Mouse (Mus musculus) left cerebral cortex, adult 9 months (tissue): Measurements from ENCODE around the gene Acaa1b.

Source experiments
- DNase-seq, 2 experiments: peaks; one replicate each; pipeline ENCODE4 v3.0.0; 2022; ENCODE audit warnings: low spot score in 2 of 2

Gene Acaa1b

GRCm38 (mm10) chr9:119144696-119145095 lies 12.2 kb downstream of the Acaa1b start:
- DNase-seq, result no peak

- no peak for DNase-seq
These were observed 13.5 kb downstream of the Acaa1b start for GRCm38 (mm10) chr9:119143372-119143771.

GRCm38 (mm10) chr9:119142066-119142465 lies 14.8 kb downstream of the Acaa1b start:
- no peak for DNase-seq

GRCm38 (mm10) chr9:119138836-119139235 lies 18.1 kb downstream of the Acaa1b start:
- DNase-seq, result no peak

GRCm38 (mm10) chr9:119130692-119131091 lies 26.2 kb downstream of the Acaa1b start:
- DNase-seq, result no peak

- DNase-seq, result no peak
These were observed 28.3 kb downstream of the Acaa1b start for GRCm38 (mm10) chr9:119128436-119129181.

GRCm38 (mm10) chr9:119122596-119123369 lies 34.1 kb downstream of the Acaa1b start:
- no peak for DNase-seq

- no peak for DNase-seq
These were observed 36.7 kb downstream of the Acaa1b start for GRCm38 (mm10) chr9:119120168-119120560.

GRCm38 (mm10) chr9:119119409-119120167 lies 37.3 kb downstream of the Acaa1b start:
- DNase-seq, result no peak

- DNase-seq, result no peak
These were observed 42.0 kb downstream of the Acaa1b start for GRCm38 (mm10) chr9:119114911-119115310.

GRCm38 (mm10) chr9:119110640-119111039 lies 46.3 kb downstream of the Acaa1b start:
- no peak for DNase-seq

- DNase-seq, result no peak
These were observed 47.1 kb downstream of the Acaa1b start for GRCm38 (mm10) chr9:119109685-119110353.

- no peak for DNase-seq
These were observed 49.3 kb downstream of the Acaa1b start for GRCm38 (mm10) chr9:119107566-119107965.

GRCm38 (mm10) chr9:119102783-119103113 lies 54.1 kb downstream of the Acaa1b start:
- no peak for DNase-seq

GRCm38 (mm10) chr9:119101992-119102782 lies 54.7 kb downstream of the Acaa1b start, which contains the start of gene Dlec1:
TSS of gene Dlec1 (plus strand) at chr9:119102478.
- DNase-seq, result peak; percentile 69 to 80

GRCm38 (mm10) chr9:119100177-119100898 lies 56.6 kb downstream of the Acaa1b start:
- no peak for DNase-seq
